Mouse (Mus musculus) MEL (cell line): Measurements from ENCODE around the gene Cdh23. TPM values are rescaled to one million over a fixed set of nuclear protein-coding genes. Genes with fewer than 3 reads are reported as not detected.
A peak's percentile ranks its signal among the peaks of the same experiment; 100 is the strongest.

Experiments
- DNase-seq: peaks from one replicate; pipeline ENCODE4 v3.0.0; 2011; ENCODE audit warnings: low read depth, low spot score
- H3K27ac ChIP-seq: 2 replicates; pipeline ENCODE4 v1.5.1; 2012; ENCODE audit warnings: low read depth, mild to moderate bottlenecking, control low read depth, low read length, moderate library complexity; ENCODE audit not compliant: control insufficient read depth
- H3K27me3 ChIP-seq, 2 experiments: fragments of 150-350 bp in 1 of 2; sonication (generic) in 1 of 2; 2 replicates each; pipeline ENCODE4 v1.6.1; 2012; ENCODE audit warnings: low read length in 2 of 2, mild to moderate bottlenecking in 2 of 2, improper control_type of control experiment in 1 of 2, moderate library complexity in 1 of 2; ENCODE audit not compliant: insufficient read depth in 2 of 2, control insufficient read depth in 1 of 2
- H3K36me3 ChIP-seq, 2 experiments: 2 replicates each; pipeline ENCODE4 v1.6.1; 2012 to 2014; ENCODE audit warnings: low read length in 2 of 2, improper control_type of control experiment in 1 of 2, inconsistent platforms in 1 of 2, mild to moderate bottlenecking in 1 of 2; ENCODE audit not compliant: insufficient read depth in 2 of 2, control insufficient read depth in 1 of 2
- H3K4me1 ChIP-seq, 2 experiments: fragments of 150-350 bp in 1 of 2; sonication (generic) in 1 of 2; 2 replicates each; pipeline ENCODE4 v1.6.1; 2012; ENCODE audit warnings: low read length in 2 of 2, improper control_type of control experiment in 1 of 2, mild to moderate bottlenecking in 1 of 2; ENCODE audit not compliant: insufficient read depth in 2 of 2, control insufficient read depth in 1 of 2
- H3K4me3 ChIP-seq, 2 experiments: fragments of 150-350 bp in 1 of 2; sonication (generic) in 1 of 2; 2 replicates each; pipeline ENCODE4 v1.5.1; 2012; ENCODE audit warnings: low read depth in 2 of 2, low read length in 2 of 2, mild to moderate bottlenecking in 2 of 2, moderate library complexity in 2 of 2, control low read depth in 1 of 2, improper control_type of control experiment in 1 of 2; ENCODE audit not compliant: control insufficient read depth in 1 of 2, insufficient read depth in 1 of 2
- H3K79me2 ChIP-seq: 2 replicates; pipeline ENCODE4 v1.6.1; 2012; ENCODE audit warnings: mild to moderate bottlenecking, low read length, moderate library complexity; ENCODE audit not compliant: control insufficient read depth, poor library complexity, insufficient read depth
- H3K9ac ChIP-seq: 2 replicates; pipeline ENCODE4 v1.6.1; 2012; ENCODE audit warnings: low read depth, mild to moderate bottlenecking, control low read depth, low read length, moderate library complexity; ENCODE audit not compliant: control insufficient read depth, poor library complexity, severe bottlenecking
- H3K9me3 ChIP-seq: fragments of 150-350 bp; sonication (generic); replicated peaks from 2 replicates; pipeline ENCODE4 v1.6.1; 2012; ENCODE audit warnings: mild to moderate bottlenecking, low read length, improper control_type of control experiment, moderate library complexity; ENCODE audit not compliant: insufficient read depth
- E2F4 ChIP-seq: IDR thresholded peaks from 2 replicates; pipeline ENCODE4 v1.6.1; 2011; ENCODE audit warnings: low read depth, low read length, improper control_type of control experiment, borderline replicate concordance
- GABPA ChIP-seq: IDR thresholded peaks from 2 replicates; pipeline ENCODE4 v1.6.1; 2012; ENCODE audit warnings: low read depth, mild to moderate bottlenecking, inconsistent platforms, low read length, improper control_type of control experiment, moderate library complexity
- KAT2A ChIP-seq: conservative IDR thresholded peaks from 2 replicates; pipeline ENCODE4 v1.6.1; 2012; ENCODE audit warnings: low read depth, low read length, improper control_type of control experiment, inconsistent platforms
- MAX ChIP-seq: IDR thresholded peaks from 2 replicates; pipeline ENCODE4 v1.6.1; 2011; ENCODE audit warnings: low read length, improper control_type of control experiment
- MAZ ChIP-seq: IDR thresholded peaks from 2 replicates; pipeline ENCODE4 v1.6.1; 2012; ENCODE audit warnings: low read depth, mild to moderate bottlenecking, inconsistent platforms, low read length, improper control_type of control experiment
- MYB ChIP-seq: IDR thresholded peaks from 2 replicates; pipeline ENCODE4 v1.6.1; 2011; ENCODE audit warnings: mild to moderate bottlenecking, low read depth, low read length, improper control_type of control experiment
- MYC ChIP-seq: IDR thresholded peaks from 2 replicates; pipeline ENCODE4 v1.6.1; 2011; ENCODE audit warnings: low read depth, mild to moderate bottlenecking, low read length, improper control_type of control experiment, moderate library complexity
- POLR2A ChIP-seq, 2 experiments: IDR thresholded peaks; 2 replicates each; pipeline ENCODE4 v1.6.1; 2011 to 2012; ENCODE audit warnings: low read length in 2 of 2, mild to moderate bottlenecking in 2 of 2, control low read depth in 1 of 2, improper control_type of control experiment in 1 of 2, low read depth in 1 of 2, moderate library complexity in 1 of 2; ENCODE audit not compliant: control insufficient read depth in 1 of 2, insufficient read depth in 1 of 2, poor library complexity in 1 of 2
- POLR2AphosphoS2 ChIP-seq: IDR thresholded peaks from 2 replicates; pipeline ENCODE4 v1.6.1; 2011; ENCODE audit warnings: low read length, improper control_type of control experiment
- SIN3A ChIP-seq: IDR thresholded peaks from 2 replicates; pipeline ENCODE4 v1.6.1; 2012; ENCODE audit warnings: low read length, improper control_type of control experiment, inconsistent platforms
- USF1 ChIP-seq: IDR thresholded peaks from 2 replicates; pipeline ENCODE4 v1.6.1; 2014; ENCODE audit warnings: low read depth, mild to moderate bottlenecking, inconsistent platforms, low read length, improper control_type of control experiment, moderate library complexity
- USF2 ChIP-seq, 2 experiments: IDR thresholded peaks; 2 replicates each; pipeline ENCODE4 v1.6.1; 2011 to 2012; ENCODE audit warnings: improper control_type of control experiment in 2 of 2, low read length in 2 of 2, borderline replicate concordance in 1 of 2, inconsistent platforms in 1 of 2, low read depth in 1 of 2, mild to moderate bottlenecking in 1 of 2; ENCODE audit not compliant: insufficient read depth in 1 of 2
- ZKSCAN1 ChIP-seq: IDR thresholded peaks from 2 replicates; pipeline ENCODE4 v1.6.1; 2012; ENCODE audit warnings: low read depth, mild to moderate bottlenecking, inconsistent platforms, low read length, improper control_type of control experiment, moderate library complexity
- ZNF384 ChIP-seq: IDR thresholded peaks from 2 replicates; pipeline ENCODE4 v1.6.1; 2012; ENCODE audit warnings: low read depth, mild to moderate bottlenecking, inconsistent platforms, low read length, improper control_type of control experiment
- polyA plus RNA-seq, 2 experiments: library from polyadenylated mRNA; stranded (reverse) in 1 of 2; unstranded in 1 of 2; fragments of >175 nt in 1 of 2; fragments of >200 nt in 1 of 2; gene quantifications; 2 replicates each; pipeline versions ENCODE4 v1.2.1 to v1.2.4; 2012; ENCODE audit warnings: low replicate concordance in 2 of 2, low read depth in 1 of 2; ENCODE audit not compliant: insufficient read length in 2 of 2, insufficient read depth in 1 of 2, missing spikeins in 1 of 2
- total RNA-seq: library from RNA; depleted of rRNA; stranded (reverse); fragments of 300-350 nt; gene quantifications from 2 replicates; pipeline ENCODE4 v1.2.3, GENCODE M21; 2012

Gene Cdh23
- total and polyA plus RNA-seq, 3 experiments: 0.04 TPM; not detected in 2

- Histone ChIP-seq H3K27me3 (no peaks in the 10 kb centered on the region), H3K27ac (no peak overlapping the region), H3K79me2 (no peaks in the 10 kb centered on the region), H3K36me3 (no peaks in the 10 kb centered on the region), H3K9me3 (no peaks in the 10 kb centered on the region), H3K4me3 (no peak overlapping the region), H3K9ac (no peak overlapping the region), H3K4me1 (no peaks in the 10 kb centered on the region)
- DNase-seq: no peak
- TF ChIP-seq ZNF384 (no peak), POLR2AphosphoS2 (no peak), POLR2A (IDR thresholded peaks at IDR 0.05; ENCODE audit: control insufficient read depth in 1 of 2, insufficient read depth in 1 of 2, low read depth in 1 of 2, low read length in 2 of 2, poor library complexity in 1 of 2) (no peak), ZKSCAN1 (no peak), GABPA (no peak), MYC (no peak)
Observed at GRCm38 (mm10) chr10:60741435-60741834, 45.1 kb upstream of the Cdh23 start.

- TF ChIP-seq MAZ (no peak), SIN3A (no peak), MYB (no peak), KAT2A (no peak), GABPA (no peak), MAX (no peak), E2F4 (no peak), USF2 (IDR thresholded peaks at IDR 0.05; ENCODE audit: borderline replicate concordance in 1 of 2, insufficient read depth in 1 of 2, low read depth in 1 of 2, low read length in 2 of 2) (no peak)
- Histone ChIP-seq H3K79me2 (no peaks in the 10 kb centered on the region), H3K9me3 (no peaks in the 10 kb centered on the region), H3K4me3 (no peak overlapping the region), H3K27ac (no peak overlapping the region), H3K9ac (no peak overlapping the region), H3K27me3 (no peaks in the 10 kb centered on the region), H3K36me3 (no peaks in the 10 kb centered on the region), H3K4me1 (no peaks in the 10 kb centered on the region)
- no peak for DNase-seq
Observed at GRCm38 (mm10) chr10:60739619-60740363, 43.5 kb upstream of the Cdh23 start.

GRCm38 (mm10) chr10:60737886-60738640 lies 41.8 kb upstream of the Cdh23 start:
- no peak overlapping the region for H3K4me3 ChIP-seq
- no peak overlapping the region for H3K9ac ChIP-seq
- no peaks in the 10 kb centered on the region for H3K79me2 ChIP-seq
- H3K27ac ChIP-seq: no peak overlapping the region
- no peaks in the 10 kb centered on the region for H3K27me3 ChIP-seq
- no peaks in the 10 kb centered on the region for H3K9me3 ChIP-seq
- no peak for TF ChIP-seq USF1
- TF ChIP-seq ZNF384: peak; percentile 85
- H3K4me1 ChIP-seq: no peaks in the 10 kb centered on the region
- DNase-seq: peak; percentile 19
- no peaks in the 10 kb centered on the region for H3K36me3 ChIP-seq
